Mouse (Mus musculus): ENCODE data around the gene Rpp21.

DNA sequence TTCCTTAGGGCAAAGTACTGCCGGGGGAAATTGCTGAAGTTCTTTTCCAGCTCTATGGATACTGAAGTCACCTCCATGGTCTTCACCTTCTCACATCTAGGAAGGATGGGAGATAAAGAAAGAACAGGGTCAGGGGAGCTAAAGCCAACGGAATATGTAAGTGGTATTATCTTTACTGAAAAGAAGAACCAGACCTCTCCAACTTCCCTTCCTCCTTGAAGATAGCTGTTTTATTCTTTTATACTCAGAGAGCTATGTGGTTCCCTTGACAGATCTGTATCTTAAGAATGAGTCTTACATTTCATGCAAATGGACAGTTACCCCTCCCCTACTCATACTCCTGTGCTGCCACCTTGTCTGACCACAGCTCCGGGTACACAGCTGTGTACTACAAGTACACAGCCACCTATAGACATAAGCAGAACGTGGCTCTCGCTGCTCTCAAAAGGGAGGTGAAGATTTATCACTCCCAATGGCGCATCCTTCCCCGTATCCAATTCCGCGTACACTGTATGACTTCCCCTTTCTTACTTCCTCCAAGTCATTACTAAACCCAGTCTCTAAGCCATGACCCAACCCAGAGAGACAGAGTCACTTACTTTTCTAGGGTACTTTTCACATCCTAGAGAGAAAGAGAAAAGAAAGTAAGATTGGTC, 3.8 kb upstream of the Rpp21 start:
- TF ChIP-seq CTCF (IDR thresholded peaks at IDR 0.05): no peak
- TF ChIP-seq EP300 (IDR thresholded peaks at IDR 0.05): no peak
